Mouse (Mus musculus) neural tube, embryonic 14.5 days (tissue): Measurements from ENCODE around the gene Saa4. TPM values are rescaled to one million over a fixed set of nuclear protein-coding genes. Genes with fewer than 3 reads are reported as not detected.

Experiments
- ATAC-seq: fragments of 200-750 bp; cut with Nextera tagmentation; 2 replicates; pipeline ENCODE4 v1.8.0; 2017; ENCODE audit warnings: low read depth, mild to moderate bottlenecking, moderate TSS enrichment, moderate library complexity
- H3K27ac ChIP-seq: fragments of 300-500 bp; sonication (generic); 2 replicates; pipeline ENCODE4 v1.5.1; 2014; ENCODE audit warnings: low read depth, mild to moderate bottlenecking, control low read depth, low read length, moderate library complexity, mixed read lengths
- H3K27me3 ChIP-seq: fragments of 300-500 bp; sonication (generic); 2 replicates; pipeline ENCODE4 v1.6.1; 2014; ENCODE audit warnings: low read length; ENCODE audit not compliant: control insufficient read depth, insufficient read depth
- H3K36me3 ChIP-seq: fragments of 300-500 bp; sonication (generic); 2 replicates; pipeline ENCODE4 v1.6.1; 2014; ENCODE audit warnings: low read length, mixed read lengths; ENCODE audit not compliant: control insufficient read depth, insufficient read depth
- H3K4me1 ChIP-seq: fragments of 300-500 bp; sonication (generic); 2 replicates; pipeline ENCODE4 v1.6.1; 2014; ENCODE audit warnings: low read length; ENCODE audit not compliant: control insufficient read depth, insufficient read depth
- H3K4me2 ChIP-seq: fragments of 300-500 bp; sonication (generic); 2 replicates; pipeline ENCODE4 v1.6.1; 2014; ENCODE audit warnings: mild to moderate bottlenecking, low read depth, low read length, control low read depth
- H3K4me3 ChIP-seq: fragments of 300-500 bp; sonication (generic); 2 replicates; pipeline ENCODE4 v1.5.1; 2014; ENCODE audit warnings: low read depth, low read length, control low read depth, mixed read lengths
- H3K9ac ChIP-seq: fragments of 300-500 bp; sonication (generic); replicated peaks from 2 replicates; pipeline ENCODE4 v1.6.1; 2014; ENCODE audit warnings: low read depth, mild to moderate bottlenecking, control low read depth, low read length, mixed read lengths
- H3K9me3 ChIP-seq: fragments of 300-500 bp; sonication (generic); 2 replicates; pipeline ENCODE4 v1.6.1; 2016; ENCODE audit warnings: low read length; ENCODE audit not compliant: control insufficient read depth
- WGBS: fragments of 180-500 bp; shearing (Covaris S2); extraction: QIAGEN DNeasy Blood & Tissue Kit; methylation state at CpG from one replicate; pipeline ENCODE4 v1.1.7; 2014; 5-methylcytosine and 5-hydroxymethylcytosine counted together
- polyA plus RNA-seq: library from polyadenylated mRNA; unstranded; fragments of >200 nt; fragmentation: Nextera tagmentation; extraction: Ambion mirVana; gene quantifications from 2 replicates; pipeline ENCODE4 v1.2.1, GENCODE M21; 2014

The Saa4 gene
- polyA plus RNA-seq: not detected in 2 replicates

DNA sequence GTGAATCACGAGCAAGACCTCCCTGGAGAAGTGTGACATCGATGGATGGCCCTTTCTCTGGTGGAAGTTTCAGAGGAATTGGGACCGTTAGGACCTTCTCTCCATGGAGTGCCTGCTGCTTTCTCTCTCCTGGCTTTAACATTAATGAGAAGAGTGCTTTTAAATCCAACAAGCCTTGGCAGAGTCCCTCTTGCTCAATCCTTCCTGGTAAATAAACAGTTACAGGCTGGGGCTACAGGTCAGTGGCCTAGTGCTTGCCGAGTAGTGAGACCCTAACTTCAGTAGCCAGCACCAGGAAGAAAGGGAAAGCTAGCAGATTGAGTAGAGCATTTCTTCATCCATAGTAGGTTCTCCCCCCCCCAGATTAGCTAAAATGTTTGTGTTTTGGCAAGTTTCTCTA lies at the start of gene Saa4:
TSS of gene Saa4 (minus strand) at position 146 of the 400 bp plus-strand sequence.
- Histone ChIP-seq H3K4me1 (no peaks in the 10 kb centered on the region), H3K4me3 (no peak within 1 kb of the TSS), H3K27ac (no peak within 1 kb of the TSS), H3K9me3 (no peaks in the 10 kb centered on the region), H3K4me2 (no peak within 1 kb of the TSS), H3K27me3 (no peaks in the 10 kb centered on the region), H3K36me3 (no peaks in the 10 kb centered on the region), H3K9ac (no peak within 1 kb of the TSS)
- 80% methylated on average over 4 of the region's 4 CpGs for WGBS
- no peak for ATAC-seq

DNA sequence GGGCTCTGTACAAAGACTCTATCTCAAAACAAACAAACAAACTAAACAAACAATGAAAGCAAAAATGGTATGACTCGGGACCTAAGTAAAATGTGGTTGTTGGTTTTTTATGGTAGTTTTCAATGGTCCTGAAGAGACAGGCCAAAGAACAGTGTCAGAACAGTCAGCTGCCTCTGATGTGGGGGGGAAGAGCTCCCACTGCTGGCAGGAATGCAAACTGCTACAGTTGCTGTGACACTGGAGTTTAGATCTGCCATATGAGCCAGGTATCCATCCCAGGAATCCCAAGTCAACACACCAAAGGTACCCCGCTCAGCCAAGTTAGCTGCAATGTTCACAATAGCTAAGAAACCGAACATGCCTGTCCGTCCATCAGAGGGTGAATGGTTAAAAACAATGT lies 38.3 kb upstream of the Saa4 start:
- H3K9ac ChIP-seq: no peak overlapping the region
- 69% methylated on average over 4 of the region's 4 CpGs for WGBS
- H3K27ac ChIP-seq: no peak overlapping the region
- no peaks in the 10 kb centered on the region for H3K27me3 ChIP-seq
- peaks cover 65% of the 10 kb centered on the region for H3K36me3 ChIP-seq
- H3K4me3 ChIP-seq: no peak overlapping the region
- no peak overlapping the region for H3K4me2 ChIP-seq
- H3K4me1 ChIP-seq: no peaks in the 10 kb centered on the region
- no peak for ATAC-seq
- no peaks in the 10 kb centered on the region for H3K9me3 ChIP-seq

DNA sequence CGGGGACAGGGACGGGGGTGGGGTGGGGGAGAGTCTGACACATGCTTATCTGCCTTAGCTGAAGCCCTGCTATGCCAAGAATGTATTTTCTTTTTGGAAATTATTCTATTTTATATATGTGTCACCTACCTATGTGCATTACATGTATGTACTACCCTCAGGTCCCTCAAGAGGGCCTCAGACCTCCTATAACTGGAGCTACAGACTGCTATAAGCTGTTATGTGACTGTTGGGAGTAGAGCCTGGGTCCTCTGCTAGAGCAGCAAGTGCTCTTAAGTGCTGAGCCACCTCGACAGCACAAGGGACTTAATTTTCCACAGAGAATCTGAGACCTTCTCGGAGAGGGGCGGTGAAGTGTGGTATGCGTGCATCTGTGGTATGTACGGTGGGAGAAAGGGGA lies 36.0 kb upstream of the Saa4 start:
- H3K27me3 ChIP-seq: no peaks in the 10 kb centered on the region
- no peak overlapping the region for H3K4me2 ChIP-seq
- no peak overlapping the region for H3K9ac ChIP-seq
- 95% methylated on average over 7 of the region's 7 CpGs for WGBS
- H3K36me3 ChIP-seq: peaks cover 61% of the 10 kb centered on the region
- H3K4me3 ChIP-seq: no peak overlapping the region
- no peaks in the 10 kb centered on the region for H3K4me1 ChIP-seq
- ATAC-seq: no peak
- H3K9me3 ChIP-seq: no peaks in the 10 kb centered on the region
- no peak overlapping the region for H3K27ac ChIP-seq

DNA sequence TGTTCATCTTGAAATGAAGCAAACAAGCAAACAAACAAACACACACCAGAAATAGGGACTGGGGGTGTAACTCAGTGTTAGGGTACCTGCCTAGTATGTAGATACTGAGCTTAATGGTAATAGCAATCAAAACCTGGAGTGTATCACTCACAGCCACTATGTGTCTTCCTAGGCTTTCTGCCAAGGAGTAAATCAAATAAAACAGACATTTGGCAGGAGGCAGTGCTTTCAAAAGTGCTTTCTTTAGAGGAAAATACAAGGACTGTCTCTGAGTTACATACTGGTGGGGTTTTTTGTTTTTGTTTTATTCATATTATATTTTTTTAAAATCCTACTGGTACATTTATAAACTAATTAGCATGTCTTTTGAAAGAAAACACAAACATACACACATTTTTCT lies 35.0 kb upstream of the Saa4 start:
- Histone ChIP-seq H3K27ac (no peak overlapping the region), H3K4me1 (no peaks in the 10 kb centered on the region), H3K9ac (no peak overlapping the region), H3K9me3 (no peaks in the 10 kb centered on the region), H3K36me3 (peaks cover 64% of the 10 kb centered on the region), H3K27me3 (no peaks in the 10 kb centered on the region), H3K4me3 (no peak overlapping the region), H3K4me2 (no peak overlapping the region)
- no peak for ATAC-seq

DNA sequence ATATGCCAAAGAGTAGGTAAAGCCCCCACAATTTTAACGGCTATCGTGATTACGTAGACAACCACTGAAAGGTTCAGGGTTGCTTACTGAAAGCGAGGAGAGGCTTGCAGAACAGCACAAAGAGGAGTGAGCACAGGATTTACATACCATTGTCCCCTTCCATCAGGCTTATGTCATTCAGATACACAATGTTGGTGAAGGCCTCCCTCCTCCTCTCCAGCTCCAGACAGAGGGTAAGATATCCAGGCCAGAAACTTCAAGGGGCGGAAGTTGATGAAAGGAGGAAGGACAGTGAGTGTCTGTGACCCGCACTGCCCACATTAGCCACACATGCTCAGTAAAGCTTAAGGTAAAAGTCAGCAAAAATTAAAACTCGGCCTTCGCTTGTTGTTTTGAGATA lies 32.3 kb upstream of the Saa4 start:
- no peaks in the 10 kb centered on the region for H3K9me3 ChIP-seq
- no peak overlapping the region for H3K27ac ChIP-seq
- WGBS: 92% methylated on average over 8 of the region's 8 CpGs
- peaks cover 60% of the 10 kb centered on the region for H3K36me3 ChIP-seq
- no peak overlapping the region for H3K4me2 ChIP-seq
- no peak overlapping the region for H3K4me3 ChIP-seq
- no peaks in the 10 kb centered on the region for H3K27me3 ChIP-seq
- H3K4me1 ChIP-seq: no peaks in the 10 kb centered on the region
- H3K9ac ChIP-seq: no peak overlapping the region
- ATAC-seq: no peak

DNA sequence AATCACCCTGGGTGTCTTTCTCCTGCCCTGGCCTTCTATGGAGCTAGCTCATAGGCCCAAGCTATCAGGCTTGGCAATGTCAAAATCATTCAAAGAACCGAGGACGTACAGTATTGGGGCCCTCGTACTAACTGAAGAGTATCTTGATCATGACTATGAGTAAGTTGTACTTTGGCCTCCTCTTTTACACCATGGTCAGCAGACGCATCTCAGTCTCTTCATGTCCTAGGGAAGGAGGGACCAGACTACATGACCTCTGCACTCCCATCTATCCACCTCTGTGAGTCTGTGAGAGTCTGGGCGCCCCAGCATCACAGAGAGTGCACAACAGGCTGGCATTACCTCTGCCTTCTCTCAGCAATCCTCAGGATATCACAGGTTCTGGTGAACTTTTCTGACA lies 30.2 kb upstream of the Saa4 start:
- WGBS: 93% methylated on average over 5 of the region's 5 CpGs
- Histone ChIP-seq H3K9ac (no peak overlapping the region), H3K4me1 (no peaks in the 10 kb centered on the region), H3K4me3 (no peak overlapping the region), H3K27me3 (no peaks in the 10 kb centered on the region), H3K9me3 (no peaks in the 10 kb centered on the region), H3K36me3 (peaks cover 39% of the 10 kb centered on the region), H3K4me2 (no peak overlapping the region), H3K27ac (no peak overlapping the region)
- no peak for ATAC-seq

DNA sequence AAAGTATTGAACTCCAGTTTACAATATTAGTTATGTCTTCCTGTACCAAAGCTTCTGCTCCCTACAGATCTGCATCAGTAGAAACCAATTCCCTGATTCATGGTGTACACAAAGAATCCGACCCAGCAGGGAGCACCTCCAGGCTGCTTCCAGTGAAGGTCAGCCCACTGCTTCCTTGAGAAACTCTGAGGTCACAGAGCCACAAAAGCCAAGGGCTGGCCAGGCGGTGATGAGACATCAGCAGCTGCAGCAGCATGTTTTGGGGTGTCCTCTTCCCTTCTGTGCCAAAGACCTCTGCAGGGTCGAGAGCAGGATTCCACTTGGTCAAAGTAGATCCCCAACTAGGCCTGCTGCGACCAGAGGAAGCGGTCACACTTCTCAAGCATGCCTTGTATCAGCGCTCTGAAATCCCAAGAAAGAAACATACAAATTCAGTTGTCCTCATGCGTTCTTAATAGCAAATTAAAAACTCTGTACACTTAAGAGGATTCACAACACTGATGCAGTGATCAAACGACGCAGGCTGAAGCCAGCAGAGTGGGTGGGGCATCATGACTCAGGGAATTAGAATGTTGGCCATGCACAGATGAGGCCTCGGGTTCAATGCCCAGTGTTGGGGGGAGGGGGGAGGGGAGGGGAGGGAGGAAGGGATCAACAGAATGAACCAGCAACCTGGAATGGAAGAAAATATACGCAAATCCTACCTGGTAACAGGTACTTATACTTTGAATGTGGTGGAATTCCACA lies 28.8 kb upstream of the Saa4 start:
- Histone ChIP-seq H3K27ac (no peak overlapping the region), H3K9ac (no peak overlapping the region), H3K36me3 (peaks cover 38% of the 10 kb centered on the region), H3K4me2 (no peak overlapping the region), H3K4me1 (no peaks in the 10 kb centered on the region), H3K4me3 (no peak overlapping the region), H3K9me3 (no peaks in the 10 kb centered on the region), H3K27me3 (no peaks in the 10 kb centered on the region)
- WGBS: 74% methylated on average over 11 of the region's 11 CpGs
- ATAC-seq: no peak

DNA sequence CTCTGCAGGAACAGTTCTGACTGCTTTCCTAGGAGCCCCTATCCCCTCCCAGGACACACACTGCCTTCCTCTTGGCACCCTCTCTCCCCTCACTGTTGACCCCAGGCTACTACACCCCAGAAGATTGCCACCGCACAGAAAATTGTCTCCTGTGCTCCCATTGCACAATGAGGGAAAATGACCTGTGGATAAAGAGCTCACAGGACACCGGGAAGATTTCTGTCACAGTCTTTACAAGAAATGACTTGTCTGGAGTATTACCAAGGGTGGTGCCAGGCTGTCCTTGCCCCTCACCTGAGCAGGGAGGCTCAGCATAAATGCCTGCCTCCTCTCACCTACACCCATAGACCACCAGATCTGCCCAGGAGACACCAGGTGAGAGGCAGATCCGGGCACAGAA lies 19.1 kb upstream of the Saa4 start, which contains the start of gene Saa2:
TSS of gene Saa2 (plus strand) at position 301 of the 400 bp plus-strand sequence.
- no peaks in the 10 kb centered on the region for H3K4me1 ChIP-seq
- H3K27me3 ChIP-seq: no peaks in the 10 kb centered on the region
- H3K4me3 ChIP-seq: no peak within 1 kb of the TSS
- no peaks in the 10 kb centered on the region for H3K9me3 ChIP-seq
- WGBS: 80% methylated on average over 3 of the region's 3 CpGs
- no peak for ATAC-seq
- no peak within 1 kb of the TSS for H3K27ac ChIP-seq
- H3K36me3 ChIP-seq: no peaks in the 10 kb centered on the region
- H3K9ac ChIP-seq: no peak within 1 kb of the TSS
- no peak within 1 kb of the TSS for H3K4me2 ChIP-seq

DNA sequence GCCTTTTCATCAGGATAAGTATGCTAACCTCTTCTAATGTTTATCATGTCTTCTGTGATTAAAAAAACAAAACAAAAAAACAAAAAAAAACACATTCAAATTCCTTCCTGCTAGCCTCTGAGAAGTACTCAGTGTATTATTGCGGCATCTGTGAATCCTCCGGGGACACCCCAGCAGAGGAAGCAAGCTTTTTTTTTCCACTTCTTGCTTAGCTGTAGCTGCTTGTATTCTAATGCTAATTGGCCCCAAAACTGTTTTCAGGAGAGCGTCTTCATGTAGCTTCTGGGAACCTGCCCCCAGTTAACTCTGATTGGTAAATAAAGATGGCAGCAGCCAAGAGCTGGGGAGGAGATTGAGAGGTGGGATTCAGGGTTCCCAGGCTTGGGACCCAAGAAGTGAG lies 16.1 kb upstream of the Saa4 start:
- Histone ChIP-seq H3K9ac (no peak overlapping the region), H3K4me3 (no peak overlapping the region), H3K27ac (no peak overlapping the region), H3K27me3 (no peaks in the 10 kb centered on the region), H3K9me3 (no peaks in the 10 kb centered on the region), H3K4me1 (no peaks in the 10 kb centered on the region), H3K4me2 (no peak overlapping the region), H3K36me3 (no peaks in the 10 kb centered on the region)
- ATAC-seq: no peak
- WGBS: 31% methylated on average over 3 of the region's 3 CpGs
